Mouse (Mus musculus): ENCODE results near the gene Cnr2. TPM values are rescaled to one million over a fixed set of nuclear protein-coding genes. Genes with fewer than 3 reads are reported as not detected.

Cnr2 gene
- polyA plus RNA-seq, 1 experiment from 2014 or later: 0.90 TPM

- Histone ChIP-seq H3K27ac (ENCODE audit: low read length) (peak overlapping the region; percentile 99), H3K4me3 (replicated peaks; ENCODE audit: low read length) (peak overlapping the region; percentile 97), H3K27me3 (ENCODE audit: control insufficient read depth, insufficient read depth, low read length) (no peaks in the 10 kb centered on the region), H3K4me1 (ENCODE audit: control insufficient read depth, insufficient read depth, low read length) (peaks cover 28% of the 10 kb centered on the region), H3K4me2 (ENCODE audit: low read depth, low read length) (peak overlapping the region; percentile 73), H3K9ac (ENCODE audit: low read length) (peak overlapping the region; percentile 96), H3K36me3 (ENCODE audit: control insufficient read depth, insufficient read depth, low read length) (no peaks in the 10 kb centered on the region), H3K9me3 (replicated peaks; ENCODE audit: control insufficient read depth, low read length) (no peaks in the 10 kb centered on the region)
- peak; percentile 78 for ATAC-seq (ENCODE audit: insufficient read depth, low FRiP score)
- WGBS: under 1% methylated on average over 80 of the region's 91 CpGs
Measured at GRCm38 (mm10) chr4:135856223-135857091, 38.7 kb upstream of the Cnr2 start.

GRCm38 (mm10) chr4:135857597-135858186, 37.5 kb upstream of the Cnr2 start:
- ATAC-seq (ENCODE audit: insufficient read depth, low FRiP score): no peak
- WGBS: 2% methylated on average over 7 of the region's 7 CpGs

DNA sequence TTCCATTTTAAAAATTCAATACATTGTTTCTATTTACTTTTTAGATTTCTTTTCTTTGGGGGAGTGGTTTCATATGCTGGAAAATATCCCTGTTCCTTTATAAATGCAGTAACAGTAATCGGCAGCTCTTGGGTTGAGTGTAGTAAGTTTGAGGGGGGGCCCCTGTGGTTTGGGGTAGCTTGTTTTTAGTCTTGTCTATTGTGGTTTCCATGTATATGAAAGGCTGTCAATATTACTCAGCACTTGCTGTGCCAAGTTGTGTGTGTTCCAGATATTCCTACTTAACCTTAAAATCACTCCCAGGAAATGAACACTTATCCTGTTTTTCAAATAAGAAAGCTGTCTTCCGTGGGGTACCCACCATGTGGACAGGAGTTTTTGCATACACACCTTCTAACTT, 26.2 kb upstream of the Cnr2 start:
- peaks cover 11% of the 10 kb centered on the region; the same call in 1 of the 2 replicates for H3K36me3 ChIP-seq (ENCODE audit: control insufficient read depth, insufficient read depth, low read length)
- peaks cover 18% of the 10 kb centered on the region for H3K4me1 ChIP-seq (ENCODE audit: control insufficient read depth, insufficient read depth, low read length)
- H3K4me2 ChIP-seq (ENCODE audit: low read depth, low read length): no peak overlapping the region
- H3K4me3 ChIP-seq (replicated peaks; ENCODE audit: low read length): no peak overlapping the region
- H3K27me3 ChIP-seq (ENCODE audit: control insufficient read depth, insufficient read depth, low read length): no peaks in the 10 kb centered on the region
- H3K27ac ChIP-seq (ENCODE audit: low read length): peak overlapping the region; percentile 25; the same call in 1 of the 2 replicates
- ATAC-seq (ENCODE audit: insufficient read depth, low FRiP score): no peak
- 43% methylated on average over 2 of the region's 2 CpGs for WGBS
- no peak overlapping the region for H3K9ac ChIP-seq (ENCODE audit: low read length)
- H3K9me3 ChIP-seq (replicated peaks; ENCODE audit: control insufficient read depth, low read length): no peaks in the 10 kb centered on the region

More at GRCm38 (mm10) chr4:135857597-135858186, 37.5 kb upstream of the Cnr2 start:
- H3K9ac ChIP-seq (ENCODE audit: low read length): peak overlapping the region; percentile 70
- H3K4me2 ChIP-seq (ENCODE audit: low read depth, low read length): peak overlapping the region; percentile 73
- no peaks in the 10 kb centered on the region for H3K9me3 ChIP-seq (replicated peaks; ENCODE audit: control insufficient read depth, low read length)
- peak overlapping the region; percentile 97 for H3K4me3 ChIP-seq (replicated peaks; ENCODE audit: low read length)
- H3K4me1 ChIP-seq (ENCODE audit: control insufficient read depth, insufficient read depth, low read length): peaks cover 28% of the 10 kb centered on the region
- H3K36me3 ChIP-seq (ENCODE audit: control insufficient read depth, insufficient read depth, low read length): 0 out of 2 replicates have a peak, but pooled peaks cover 6% of the 10 kb centered on the region
- H3K27me3 ChIP-seq (ENCODE audit: control insufficient read depth, insufficient read depth, low read length): no peaks in the 10 kb centered on the region
- H3K27ac ChIP-seq (ENCODE audit: low read length): no peak overlapping the region

DNA sequence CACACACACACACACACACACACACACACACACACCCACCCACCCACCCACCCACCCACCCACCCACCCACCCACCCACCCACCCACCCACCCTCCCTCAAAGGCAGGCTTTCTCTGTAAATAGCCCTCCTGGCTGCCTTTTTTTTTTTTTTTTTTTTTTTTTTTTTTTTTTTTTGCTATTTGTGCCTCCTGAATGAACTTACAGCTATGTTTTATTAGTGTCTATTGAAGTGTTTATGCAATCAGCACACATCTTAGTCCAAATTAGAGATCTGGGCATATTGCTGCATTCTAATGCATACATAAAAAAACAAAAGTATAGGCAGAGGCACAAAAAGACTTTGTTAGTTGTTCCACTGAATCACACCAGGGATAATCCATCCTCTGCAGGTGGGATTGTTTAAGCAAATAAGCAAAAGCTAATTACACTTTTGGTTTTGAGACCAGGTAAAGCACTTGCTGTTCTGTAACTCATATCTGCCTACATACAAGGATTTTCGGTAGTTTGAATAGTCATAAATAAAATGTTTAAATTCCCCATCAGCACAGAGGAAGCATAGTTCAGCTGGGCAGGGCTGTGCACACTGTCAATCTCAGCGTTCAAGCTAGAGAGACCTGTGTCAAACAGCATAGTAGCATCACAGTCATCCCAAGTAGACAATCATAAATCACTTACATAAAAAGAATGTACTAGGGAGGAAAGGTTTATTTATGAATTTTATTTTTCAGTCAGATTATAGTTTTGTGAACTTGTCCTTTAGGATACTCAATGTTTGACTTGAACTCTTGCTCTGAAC, 24.8 kb upstream of the Cnr2 start:
- no peaks in the 10 kb centered on the region for H3K9me3 ChIP-seq (replicated peaks; ENCODE audit: control insufficient read depth, low read length)
- peak overlapping the region; percentile 25 for H3K4me2 ChIP-seq (ENCODE audit: low read depth, low read length)
- ATAC-seq (ENCODE audit: insufficient read depth, low FRiP score): no peak
- H3K27me3 ChIP-seq (ENCODE audit: control insufficient read depth, insufficient read depth, low read length): no peaks in the 10 kb centered on the region
- H3K27ac ChIP-seq (ENCODE audit: low read length): no peak overlapping the region
- no peak overlapping the region for H3K9ac ChIP-seq (ENCODE audit: low read length)
- peaks cover 11% of the 10 kb centered on the region; the same call in 1 of the 2 replicates for H3K36me3 ChIP-seq (ENCODE audit: control insufficient read depth, insufficient read depth, low read length)
- 25% methylated on average over 2 of the region's 2 CpGs for WGBS
- no peak overlapping the region for H3K4me3 ChIP-seq (replicated peaks; ENCODE audit: low read length)
- H3K4me1 ChIP-seq (ENCODE audit: control insufficient read depth, insufficient read depth, low read length): peaks cover 32% of the 10 kb centered on the region

- Histone ChIP-seq H3K4me1 (ENCODE audit: control insufficient read depth, insufficient read depth, low read length) (peaks cover 46% of the 10 kb centered on the region), H3K27ac (ENCODE audit: low read length) (peak overlapping the region; percentile 64), H3K9ac (ENCODE audit: low read length) (peak overlapping the region; percentile 78), H3K9me3 (replicated peaks; ENCODE audit: control insufficient read depth, low read length) (no peaks in the 10 kb centered on the region), H3K4me2 (ENCODE audit: low read depth, low read length) (peak overlapping the region; percentile 70), H3K36me3 (ENCODE audit: control insufficient read depth, insufficient read depth, low read length) (peaks cover 7% of the 10 kb centered on the region; the same call in 1 of the 2 replicates), H3K4me3 (replicated peaks; ENCODE audit: low read length) (peak overlapping the region; percentile 60), H3K27me3 (ENCODE audit: control insufficient read depth, insufficient read depth, low read length) (no peaks in the 10 kb centered on the region)
- ATAC-seq (ENCODE audit: insufficient read depth, low FRiP score): no peak
- 34% methylated on average over 3 of the region's 3 CpGs for WGBS
Measured at GRCm38 (mm10) chr4:135872015-135872414, 23.2 kb upstream of the Cnr2 start.

DNA sequence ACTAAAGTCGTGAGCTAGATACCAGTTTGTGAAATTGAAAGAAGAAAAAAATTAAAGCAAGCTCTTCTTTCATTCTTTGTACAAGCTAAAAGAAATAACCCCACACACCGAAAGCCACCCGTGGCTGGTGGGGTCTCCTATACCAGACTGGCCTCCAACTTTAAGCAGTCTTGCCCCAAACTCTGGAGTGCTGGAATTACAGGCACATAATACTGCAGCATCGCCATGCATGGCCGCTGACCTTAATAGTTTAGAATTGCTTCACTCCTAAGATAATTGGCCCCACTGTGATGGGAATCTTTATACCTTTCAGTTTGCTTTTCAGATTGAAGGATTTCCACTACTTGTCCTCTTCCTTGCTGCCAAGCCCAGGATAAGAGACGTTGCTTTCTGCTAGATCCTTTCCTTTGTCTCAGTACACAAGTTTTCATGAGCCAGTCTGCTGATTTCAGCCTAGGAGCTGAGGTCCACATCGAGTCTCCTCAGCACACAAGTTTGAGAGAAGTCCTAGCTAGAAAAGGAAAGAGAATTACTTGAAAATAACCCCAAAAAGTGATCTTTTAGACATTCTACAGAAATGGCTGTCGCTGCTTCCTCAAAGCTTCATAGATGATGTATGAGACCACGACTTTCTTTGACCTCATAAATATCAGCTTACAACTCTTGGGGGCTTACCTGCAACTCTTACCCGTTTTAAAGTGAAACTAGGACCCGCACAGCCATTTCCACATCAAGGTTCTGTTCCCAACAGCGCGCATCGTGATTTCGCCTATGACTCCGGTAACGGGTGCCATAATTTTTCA, 22.4 kb upstream of the Cnr2 start:
- ATAC-seq (ENCODE audit: insufficient read depth, low FRiP score): no peak
- 5% methylated on average over 17 of the region's 17 CpGs for WGBS

DNA sequence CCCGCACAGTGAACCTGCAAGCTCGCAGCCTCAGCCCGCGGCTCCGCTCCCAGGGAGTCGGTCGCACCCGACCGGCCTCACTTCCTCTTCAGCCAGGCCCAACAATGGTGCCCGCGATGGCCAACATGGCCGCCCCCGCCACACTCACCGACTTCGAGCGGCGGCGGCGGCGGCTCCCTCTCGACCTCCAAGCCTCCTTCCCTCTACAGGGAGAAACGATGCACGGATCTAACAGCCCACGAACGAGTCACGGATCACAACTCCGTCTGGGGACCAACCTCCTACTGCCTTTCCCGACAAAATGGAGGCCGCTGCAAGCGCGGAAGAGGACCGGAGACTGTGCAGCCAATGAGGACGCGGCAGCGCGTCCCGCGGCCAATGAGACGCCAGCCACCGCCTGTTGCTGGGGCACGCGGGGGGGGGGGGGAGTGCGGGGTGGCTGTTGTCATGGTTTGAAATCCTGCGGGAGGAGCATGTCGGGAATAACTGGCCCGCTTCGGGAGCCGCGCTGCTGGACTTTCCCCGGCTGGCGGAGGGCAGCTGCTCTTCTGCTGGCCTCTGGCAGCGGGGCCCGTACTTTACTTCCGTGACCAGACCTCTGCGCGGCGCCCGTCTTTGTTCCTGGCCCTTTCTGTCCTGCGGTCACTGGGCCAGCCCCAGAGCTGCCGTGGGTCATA, 21.5 kb upstream of the Cnr2 start, which contains the start of gene Pnrc2:
TSS of gene Pnrc2 (minus strand) at position 325 of the 677 bp plus-strand sequence.
- Histone ChIP-seq H3K4me1 (ENCODE audit: control insufficient read depth, insufficient read depth, low read length) (peaks cover 47% of the 10 kb centered on the region), H3K4me2 (ENCODE audit: low read depth, low read length) (peak within 1 kb of the TSS; percentile 80), H3K9me3 (replicated peaks; ENCODE audit: control insufficient read depth, low read length) (no peaks in the 10 kb centered on the region), H3K27me3 (ENCODE audit: control insufficient read depth, insufficient read depth, low read length) (no peaks in the 10 kb centered on the region), H3K4me3 (replicated peaks; ENCODE audit: low read length) (peak within 1 kb of the TSS; percentile 60), H3K9ac (ENCODE audit: low read length) (peak within 1 kb of the TSS; percentile 87), H3K27ac (ENCODE audit: low read length) (peak within 1 kb of the TSS; percentile 100), H3K36me3 (ENCODE audit: control insufficient read depth, insufficient read depth, low read length) (peaks cover 7% of the 10 kb centered on the region; the same call in 1 of the 2 replicates)
- under 1% methylated on average over 58 of the region's 60 CpGs for WGBS
- ATAC-seq (ENCODE audit: insufficient read depth, low FRiP score): peak; percentile 94

More for the DNA sequence above, 22.4 kb upstream of the Cnr2 start:
- no peaks in the 10 kb centered on the region for H3K27me3 ChIP-seq (ENCODE audit: control insufficient read depth, insufficient read depth, low read length)
- H3K27ac ChIP-seq (ENCODE audit: low read length): peak overlapping the region; percentile 100
- peak overlapping the region; percentile 60 for H3K4me3 ChIP-seq (replicated peaks; ENCODE audit: low read length)
- H3K36me3 ChIP-seq (ENCODE audit: control insufficient read depth, insufficient read depth, low read length): peaks cover 7% of the 10 kb centered on the region; the same call in 1 of the 2 replicates
- no peaks in the 10 kb centered on the region for H3K9me3 ChIP-seq (replicated peaks; ENCODE audit: control insufficient read depth, low read length)
- peaks cover 47% of the 10 kb centered on the region for H3K4me1 ChIP-seq (ENCODE audit: control insufficient read depth, insufficient read depth, low read length)
- H3K4me2 ChIP-seq (ENCODE audit: low read depth, low read length): peak overlapping the region; percentile 70
- H3K9ac ChIP-seq (ENCODE audit: low read length): peak overlapping the region; percentile 78
